Mouse (Mus musculus) liver, adult 2 months (tissue): ENCODE measurements at regions not wholly inside any gene's neighbourhood (a gene's known extent, or its start where the extent isn't known, plus 50 kb on each side); places are given as distances from the start of the nearest gene placed in this dataset.
"Not testable (repeated sequence)": the region's sequence is repeated elsewhere in the genome, so short reads cannot be mapped to it uniquely, and the experiment has no call there.

Experiments
- DNase-seq: peaks from one replicate; pipeline ENCODE4 v3.0.0-alpha.2; 2011; ENCODE audit warnings: low read depth, low spot score; ENCODE audit errors: extremely low read depth
- H3K27ac ChIP-seq: fragments of 200-500 bp; replicated peaks from 2 replicates; pipeline ENCODE4 v1.5.1; 2012; ENCODE audit warnings: low read depth, mild to moderate bottlenecking, control low read depth, inconsistent platforms, low read length; ENCODE audit not compliant: insufficient read depth
- H3K27me3 ChIP-seq: fragments of 200-500 bp; 2 replicates; pipeline ENCODE4 v1.6.1; 2012; ENCODE audit warnings: mild to moderate bottlenecking, moderate library complexity, low read length, inconsistent platforms; ENCODE audit not compliant: control insufficient read depth, insufficient read depth
- H3K36me3 ChIP-seq: fragments of 200-500 bp; 2 replicates; pipeline ENCODE4 v1.6.1; 2012; ENCODE audit warnings: low read length, inconsistent platforms; ENCODE audit not compliant: control insufficient read depth, insufficient read depth
- H3K4me1 ChIP-seq: fragments of 200-500 bp; 2 replicates; pipeline ENCODE4 v1.6.1; 2011; ENCODE audit warnings: low read length; ENCODE audit not compliant: control insufficient read depth, insufficient read depth
- H3K4me3 ChIP-seq: fragments of 200-500 bp; 2 replicates; pipeline ENCODE4 v1.5.1; 2011; ENCODE audit warnings: low read depth, mild to moderate bottlenecking, control low read depth, low read length, moderate library complexity; ENCODE audit not compliant: insufficient read depth
- H3K79me2 ChIP-seq: fragments of 200-500 bp; 2 replicates; pipeline ENCODE4 v1.6.1; 2012; ENCODE audit warnings: inconsistent platforms, mild to moderate bottlenecking, low read length, moderate library complexity; ENCODE audit not compliant: control insufficient read depth, insufficient read depth
- H3K9ac ChIP-seq: fragments of 200-500 bp; 2 replicates; pipeline ENCODE4 v1.6.1; 2012; ENCODE audit warnings: low read depth, mild to moderate bottlenecking, control low read depth, inconsistent platforms, low read length
- CTCF ChIP-seq: fragments of 200-500 bp; IDR thresholded peaks from 2 replicates; pipeline ENCODE4 v1.5.1; 2011; ENCODE audit warnings: low read depth, low read length, control low read depth
- POLR2A ChIP-seq: fragments of 200-500 bp; IDR thresholded peaks from 2 replicates; pipeline ENCODE4 v1.6.1; 2011; ENCODE audit warnings: low read length, control low read depth; ENCODE audit not compliant: insufficient read depth; ENCODE audit errors: extremely low read depth
- WGBS: fragments of 180-500 bp; shearing (Covaris S2); methylation state at CpG from one replicate; pipeline ENCODE4 v1.1.7; 2018; 5-methylcytosine and 5-hydroxymethylcytosine counted together

GRCm38 (mm10) chr1:12571755-12572358 is 1158.0 kb downstream of the A830018L16Rik start:
- TF ChIP-seq POLR2A (no peak), CTCF (no peak)
- Histone ChIP-seq H3K36me3 (no peaks in the 10 kb centered on the region), H3K27me3 (no peaks in the 10 kb centered on the region), H3K4me1 (no peaks in the 10 kb centered on the region), H3K79me2 (no peaks in the 10 kb centered on the region), H3K4me3 (no peak overlapping the region), H3K9ac (no peak overlapping the region), H3K27ac (no peak overlapping the region)
- no peak for DNase-seq
- 84% methylated on average over 7 of the region's 7 CpGs for WGBS

DNA sequence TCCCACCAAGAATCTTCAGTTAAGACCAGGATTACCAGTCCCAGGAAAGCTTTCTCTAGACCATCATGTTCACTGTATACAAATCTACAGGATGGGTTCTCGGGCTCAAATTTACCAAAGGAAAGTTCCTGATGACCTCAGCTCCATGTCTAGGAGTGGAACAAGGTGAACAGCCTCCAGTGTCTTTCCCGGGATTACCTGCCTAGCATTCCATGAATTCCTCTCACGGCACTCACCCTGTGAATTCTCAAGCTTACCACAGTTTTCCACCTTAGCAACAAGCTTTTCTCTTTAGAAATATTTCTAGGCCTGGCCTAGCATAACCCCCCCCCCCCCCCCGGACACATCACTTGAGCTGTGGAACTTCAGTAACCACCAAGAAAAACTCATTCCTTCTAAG is 1158.9 kb downstream of the A830018L16Rik start:
- no peaks in the 10 kb centered on the region for H3K4me1 ChIP-seq
- DNase-seq, result no peak
- H3K9ac ChIP-seq, result no peak overlapping the region
- H3K27ac ChIP-seq, result no peak overlapping the region
- 42% methylated on average over 4 of the region's 4 CpGs for WGBS
- no peaks in the 10 kb centered on the region for H3K36me3 ChIP-seq
- no peaks in the 10 kb centered on the region for H3K27me3 ChIP-seq
- no peak overlapping the region for H3K4me3 ChIP-seq
- no peak for TF ChIP-seq POLR2A
- no peaks in the 10 kb centered on the region for H3K79me2 ChIP-seq

DNA sequence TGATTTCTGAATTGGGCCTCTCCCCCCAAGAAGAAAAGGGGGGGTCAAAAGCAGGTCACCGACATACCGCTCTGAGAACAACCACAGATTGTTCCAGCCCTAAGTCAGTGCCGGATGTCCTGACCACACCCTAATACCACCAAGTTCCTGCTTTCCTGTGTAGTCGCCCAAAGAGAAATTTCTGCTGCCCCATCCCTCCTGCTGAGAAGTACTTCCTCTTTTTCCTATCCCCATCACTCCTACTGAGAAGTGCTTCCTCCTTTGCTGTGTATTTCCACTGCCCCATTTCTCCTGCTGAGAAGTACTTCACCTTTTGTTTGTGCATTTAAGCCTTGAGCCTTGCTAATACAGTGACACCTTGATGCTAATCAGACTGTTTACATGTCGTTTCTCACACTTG is 1160.4 kb downstream of the A830018L16Rik start:
- WGBS, result 78% methylated on average over 5 of the region's 5 CpGs
- H3K27ac ChIP-seq, result no peak overlapping the region
- H3K79me2 ChIP-seq, result no peaks in the 10 kb centered on the region
- TF ChIP-seq CTCF (no peak), POLR2A (no peak)
- no peak for DNase-seq
- H3K36me3 ChIP-seq, result no peaks in the 10 kb centered on the region
- no peak overlapping the region for H3K4me3 ChIP-seq
- H3K9ac ChIP-seq, result no peak overlapping the region
- H3K27me3 ChIP-seq, result no peaks in the 10 kb centered on the region
- no peaks in the 10 kb centered on the region for H3K4me1 ChIP-seq

DNA sequence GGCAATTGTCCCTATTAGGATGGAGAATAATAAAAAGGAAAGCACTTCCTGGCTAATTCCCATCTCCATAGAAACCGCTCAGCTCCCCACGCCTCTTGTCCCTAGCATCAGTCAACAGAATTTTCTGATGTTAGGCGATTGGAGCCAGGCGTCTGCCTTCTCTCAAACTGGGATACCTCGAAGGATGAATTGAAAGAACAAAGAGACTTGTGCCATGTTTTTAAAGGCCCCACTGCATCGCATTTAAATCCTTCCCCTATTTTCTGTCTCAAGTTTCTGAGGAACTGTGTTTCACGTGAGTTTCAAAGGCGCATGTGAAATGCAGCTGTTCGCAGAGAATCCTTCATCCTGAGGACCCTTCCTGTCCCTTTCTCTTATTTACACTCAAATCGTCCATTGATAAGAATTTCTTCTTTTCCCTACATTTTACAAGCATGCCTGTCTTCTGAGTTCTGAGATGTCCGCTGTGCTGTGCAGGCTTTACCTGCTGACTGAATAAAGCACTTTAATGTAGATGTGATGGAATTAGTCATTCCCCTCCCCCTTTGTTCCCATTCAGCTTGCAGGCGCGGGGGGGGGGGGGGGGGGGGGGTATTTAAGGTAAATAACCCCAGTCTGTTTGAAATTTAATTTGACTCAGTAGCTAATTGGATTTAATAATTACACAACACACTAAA is 1163.3 kb downstream of the A830018L16Rik start:
- Histone ChIP-seq H3K9ac (no peak overlapping the region), H3K27ac (no peak overlapping the region), H3K79me2 (no peaks in the 10 kb centered on the region), H3K4me1 (no peaks in the 10 kb centered on the region), H3K36me3 (no peaks in the 10 kb centered on the region), H3K27me3 (no peaks in the 10 kb centered on the region), H3K4me3 (no peak overlapping the region)
- TF ChIP-seq POLR2A, result no peak
- TF ChIP-seq CTCF, result no peak
- DNase-seq, result no peak
- 17% methylated on average over 13 of the region's 13 CpGs for WGBS

DNA sequence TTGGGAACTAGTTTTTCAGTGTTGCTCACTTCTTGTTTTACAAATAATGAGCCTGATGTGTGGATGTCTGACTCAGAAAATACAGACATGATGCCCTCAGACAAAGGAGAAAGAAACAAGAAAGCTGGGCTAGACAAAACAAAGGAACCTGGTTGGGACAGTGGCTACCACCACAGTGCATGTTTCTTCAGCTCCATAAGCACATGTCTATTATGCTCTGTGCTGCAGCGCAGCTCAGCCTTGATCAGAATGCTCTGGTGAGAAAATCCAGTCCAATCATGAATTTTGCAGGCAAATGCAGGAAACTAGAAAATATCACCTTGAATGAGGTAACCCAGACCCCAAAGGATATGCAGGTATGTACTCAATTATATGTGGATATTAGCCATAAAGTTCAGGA is 1164.1 kb downstream of the A830018L16Rik start:
- Histone ChIP-seq H3K4me1 (no peaks in the 10 kb centered on the region), H3K27me3 (no peaks in the 10 kb centered on the region), H3K36me3 (no peaks in the 10 kb centered on the region), H3K79me2 (no peaks in the 10 kb centered on the region), H3K4me3 (no peak overlapping the region), H3K27ac (no peak overlapping the region), H3K9ac (no peak overlapping the region)
- no peak for TF ChIP-seq POLR2A
- no peak for TF ChIP-seq CTCF
- DNase-seq, result no peak
- WGBS, result 84% methylated on average over 1 of the region's 1 CpGs

DNA sequence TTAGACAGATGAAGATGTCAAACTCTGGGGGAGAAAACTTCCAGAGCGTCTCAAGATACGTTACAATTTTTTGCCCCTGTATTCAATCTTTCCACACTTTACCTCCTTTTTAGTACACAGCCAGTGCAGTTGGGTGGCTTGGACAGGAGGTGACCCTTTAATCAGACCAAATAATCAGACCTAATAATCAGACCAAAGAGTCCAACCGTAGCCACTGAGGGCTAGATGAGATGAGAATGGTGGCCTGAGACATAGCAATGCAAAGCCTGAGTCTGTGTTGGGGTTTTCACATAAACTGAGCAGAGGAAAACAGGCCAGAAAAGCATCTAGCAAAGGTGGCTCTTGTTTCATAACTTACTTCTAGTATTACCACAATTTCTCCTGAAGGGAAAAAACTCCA is 1169.1 kb downstream of the A830018L16Rik start:
- H3K9ac ChIP-seq, result no peak overlapping the region
- no peaks in the 10 kb centered on the region for H3K27me3 ChIP-seq
- H3K27ac ChIP-seq, result no peak overlapping the region
- no peaks in the 10 kb centered on the region for H3K79me2 ChIP-seq
- TF ChIP-seq POLR2A (no peak), CTCF (no peak)
- H3K4me3 ChIP-seq, result no peak overlapping the region
- DNase-seq, result no peak
- H3K4me1 ChIP-seq, result no peaks in the 10 kb centered on the region
- H3K36me3 ChIP-seq, result no peaks in the 10 kb centered on the region
- 86% methylated on average over 3 of the region's 3 CpGs for WGBS

DNA sequence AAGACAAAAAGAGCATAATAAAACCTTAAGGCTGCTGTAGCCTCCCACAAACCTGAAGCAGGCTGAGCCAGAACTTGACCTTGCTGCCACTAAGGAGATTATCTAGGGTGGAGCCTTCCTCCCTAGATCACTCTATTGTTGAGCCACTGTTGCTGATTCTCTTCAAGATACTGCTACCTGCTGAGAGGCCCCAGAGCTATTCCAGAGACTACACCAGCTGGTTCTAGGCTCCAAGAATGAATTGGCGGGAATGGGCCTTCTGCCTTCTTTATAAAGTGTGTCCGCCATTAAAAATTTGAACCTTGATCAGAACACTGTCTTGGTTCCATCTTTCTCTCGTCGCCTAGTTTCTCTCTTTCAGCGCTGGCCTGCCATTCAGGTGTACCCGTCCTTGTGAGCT is 1173.1 kb downstream of the A830018L16Rik start:
- H3K4me1 ChIP-seq, result not testable (repeated sequence)

More for the DNA sequence above, 1173.1 kb downstream of the A830018L16Rik start:
- H3K79me2 ChIP-seq, H3K27me3 ChIP-seq, H3K9ac ChIP-seq, H3K36me3 ChIP-seq, H3K27ac ChIP-seq, DNase-seq, H3K4me3 ChIP-seq: not testable (repeated sequence)
- 84% methylated on average over 6 of the region's 6 CpGs for WGBS
